Mouse (Mus musculus) E14TG2a.4 (cell line): ENCODE data around the gene Gm10553.
"Not testable (repeated sequence)": the region's sequence is repeated elsewhere in the genome, so short reads cannot be mapped to it uniquely, and the experiment has no call there.

Experiments used
- CTCF ChIP-seq: conservative IDR thresholded peaks from 2 replicates; pipeline ENCODE4 v1.5.1; 2014; ENCODE audit warnings: low read length
- NANOG ChIP-seq: IDR thresholded peaks from 2 replicates; pipeline ENCODE4 v1.6.1; 2014; ENCODE audit warnings: borderline replicate concordance, low read length, mixed read lengths
- POU5F1 ChIP-seq: IDR thresholded peaks from 2 replicates; pipeline ENCODE4 v1.6.1; 2014; ENCODE audit warnings: low read length, borderline replicate concordance

GRCm38 (mm10) chr1:85073099-85073498, 26.9 kb upstream of the Gm10553 start:
- not testable (repeated sequence) for TF ChIP-seq CTCF, POU5F1, NANOG
